Mouse (Mus musculus) hindbrain, postnatal 0 days (tissue): ENCODE data around the gene Skint3. TPM values are rescaled to one million over a fixed set of nuclear protein-coding genes. Genes with fewer than 3 reads are reported as not detected.
"Not testable (repeated sequence)": the region's sequence is repeated elsewhere in the genome, so short reads cannot be mapped to it uniquely, and the experiment has no call there.

Experiments
- ATAC-seq: fragments of 200-750 bp; cut with Nextera tagmentation; 2 replicates; pipeline ENCODE4 v1.8.0; 2017; ENCODE audit warnings: mild to moderate bottlenecking, moderate TSS enrichment, moderate library complexity
- DNase-seq: peaks from one replicate; pipeline ENCODE4 v3.0.0-alpha.2; 2015; ENCODE audit warnings: low spot score
- H3K27ac ChIP-seq: fragments of 300-500 bp; sonication (generic); 2 replicates; pipeline ENCODE4 v1.5.1; 2014; ENCODE audit warnings: mild to moderate bottlenecking
- H3K27me3 ChIP-seq: fragments of 300-500 bp; sonication (generic); 2 replicates; pipeline ENCODE4 v1.6.1; 2014; ENCODE audit warnings: low read length, mixed read lengths; ENCODE audit not compliant: insufficient read depth
- H3K36me3 ChIP-seq: fragments of 300-500 bp; sonication (generic); 2 replicates; pipeline ENCODE4 v1.6.1; 2014; ENCODE audit warnings: low read length, mixed read lengths; ENCODE audit not compliant: insufficient read depth
- H3K4me1 ChIP-seq: fragments of 300-500 bp; sonication (generic); 2 replicates; pipeline ENCODE4 v1.6.1; 2014; ENCODE audit warnings: antibody characterized with exemption, low read length, mixed read lengths; ENCODE audit not compliant: insufficient read depth
- H3K4me2 ChIP-seq: fragments of 300-500 bp; sonication (generic); 2 replicates; pipeline ENCODE4 v1.6.1; 2014; ENCODE audit warnings: low read depth, mild to moderate bottlenecking, low read length, moderate library complexity, mixed read lengths
- H3K4me3 ChIP-seq: fragments of 300-500 bp; sonication (generic); 2 replicates; pipeline ENCODE4 v1.5.1; 2014; ENCODE audit warnings: low read length
- H3K9ac ChIP-seq: fragments of 300-500 bp; sonication (generic); replicated peaks from 2 replicates; pipeline ENCODE4 v1.6.1; 2014; ENCODE audit warnings: mild to moderate bottlenecking, low read length, moderate library complexity, mixed read lengths
- H3K9me3 ChIP-seq: fragments of 300-500 bp; sonication (generic); 2 replicates; pipeline ENCODE4 v1.6.1; 2016; ENCODE audit warnings: low read length, mixed read lengths
- CTCF ChIP-seq: IDR thresholded peaks from 2 replicates; pipeline ENCODE4 v1.5.1; 2016; ENCODE audit warnings: antibody characterized with exemption, control low read depth, low read depth
- whole genome bisulfite sequencing: fragments of 180-500 bp; shearing (Covaris S2); extraction: QIAGEN DNeasy Blood & Tissue Kit; methylation state at CpG from one replicate; pipeline ENCODE4 v1.1.7; 2014; 5-methylcytosine and 5-hydroxymethylcytosine counted together
- polyA plus RNA-seq: library from polyadenylated mRNA; unstranded; fragments of >200 nt; fragmentation: Nextera tagmentation; extraction: Ambion mirVana; gene quantifications from 2 replicates; pipeline ENCODE4 v1.2.1, GENCODE M21; 2015
- total RNA-seq: library from RNA; depleted of rRNA; stranded (reverse); fragments of >200 nt; gene quantifications from 2 replicates; pipeline ENCODE4 v1.2.3, GENCODE M21; 2014; rRNA removed

Gene Skint3
- total and polyA plus RNA-seq, 2 experiments from 2014 or later: not detected

DNA sequence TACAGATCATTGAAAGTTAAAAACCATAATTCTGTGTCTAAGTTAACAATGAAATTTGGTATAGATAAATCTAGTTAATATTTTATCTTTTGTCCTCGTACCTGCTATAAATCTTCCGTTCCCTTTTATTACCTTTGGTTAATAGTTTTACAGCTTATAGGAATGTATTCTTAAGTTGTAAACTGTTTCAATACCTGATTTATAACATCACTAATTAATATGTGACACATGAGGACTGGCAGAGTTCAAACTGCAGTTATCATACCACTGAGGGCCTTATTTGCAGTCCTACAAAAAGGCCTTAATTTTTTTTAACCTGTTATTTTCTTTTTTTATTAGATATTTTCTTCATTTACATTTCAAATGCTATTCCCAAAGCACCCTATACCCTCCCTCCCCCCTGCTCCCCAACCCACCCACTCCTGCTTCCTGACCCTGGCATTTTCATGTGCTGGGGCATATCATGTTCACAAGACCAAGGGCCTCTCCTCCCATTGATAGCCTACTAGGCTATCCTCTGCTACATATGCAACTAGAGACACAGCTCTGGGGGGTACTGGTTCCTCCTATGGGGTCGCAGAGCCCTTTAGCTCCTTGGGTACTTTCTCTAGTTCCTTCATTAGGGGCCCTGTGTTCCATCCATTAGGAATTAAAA lies 70.9 kb downstream of the Skint3 start:
- no peaks in the 10 kb centered on the region for H3K4me1 ChIP-seq
- WGBS: 86% methylated on average over 3 of the region's 3 CpGs
- no peak for DNase-seq
- H3K27ac ChIP-seq: no peak overlapping the region
- no peak overlapping the region for H3K9ac ChIP-seq
- H3K4me3 ChIP-seq: no peak overlapping the region
- ATAC-seq: no peak
- no peak for TF ChIP-seq CTCF
- H3K4me2 ChIP-seq: no peak overlapping the region
- H3K9me3 ChIP-seq: peaks cover 5% of the 10 kb centered on the region; the same call in 1 of the 2 replicates
- no peaks in the 10 kb centered on the region for H3K36me3 ChIP-seq
- no peaks in the 10 kb centered on the region for H3K27me3 ChIP-seq

DNA sequence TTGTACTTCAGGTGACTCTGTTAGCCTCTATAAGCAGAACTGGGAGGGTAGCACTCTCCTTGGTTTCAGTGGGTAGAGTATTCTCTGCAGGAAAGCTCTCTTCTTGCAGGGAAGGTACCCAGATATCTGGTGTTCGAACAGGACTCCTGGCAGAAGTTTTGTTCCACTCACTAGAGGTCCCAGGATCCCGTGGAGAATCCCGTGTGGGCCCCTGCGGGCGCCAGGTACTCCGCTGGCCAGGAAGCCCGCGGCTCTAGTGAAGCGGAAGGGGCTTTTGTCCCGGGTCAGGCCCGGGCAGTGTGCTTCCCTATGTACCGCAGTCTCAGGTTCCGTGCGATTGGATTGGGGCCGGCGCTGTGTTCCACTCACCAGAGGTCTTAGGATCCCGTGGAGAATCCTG lies 117.1 kb downstream of the Skint3 start:
- not testable (repeated sequence) for H3K36me3 ChIP-seq, H3K27me3 ChIP-seq, H3K4me1 ChIP-seq, DNase-seq, H3K4me2 ChIP-seq, ATAC-seq, H3K9me3 ChIP-seq, H3K9ac ChIP-seq, H3K27ac ChIP-seq, H3K4me3 ChIP-seq
- 91% methylated on average over 15 of the region's 17 CpGs for WGBS

Other genes with a start within 250 kb of the Skint3 start
- gene Skint1, start 226.0 kb upstream of the Skint3 start, total RNA-seq: not detected in 2 replicates
- not detected in 2 replicates for gene Skint1, start 226.0 kb upstream of the Skint3 start, polyA plus RNA-seq
- not detected in 2 replicates for gene Skint4, start 160.2 kb upstream of the Skint3 start, total RNA-seq
- gene Skint4, start 160.2 kb upstream of the Skint3 start, polyA plus RNA-seq: not detected in 2 replicates
- gene Skint9, start 201.7 kb downstream of the Skint3 start, total RNA-seq: not detected in 2 replicates
- gene Skint9, start 201.7 kb downstream of the Skint3 start, polyA plus RNA-seq: not detected in 2 replicates